Comparison of ENCODE assay signal across 8 mouse cellular contexts in genomic region chr17:35077285-35077684, GRCm38 (mm10). TPM values are rescaled to one million over a fixed set of nuclear protein-coding genes. Genes with fewer than 3 reads are reported as not detected.
DNase-seq lines count a peak whose midpoint lies in the region; ATAC-seq and TF ChIP-seq lines count a peak whose summit lies in the region.

No protein-coding gene starts in this region.

- no peaks in the 10 kb centered on the region for H3K36me3 ChIP-seq in lung, embryonic 14.5 days (ENCODE audit: insufficient read depth)
- H3K36me3 ChIP-seq in forebrain, embryonic 12.5 days (replicated peaks), result no peaks in the 10 kb centered on the region
- no peaks in the 10 kb centered on the region for H3K36me3 ChIP-seq in limb, embryonic 10.5 days
- no peaks in the 10 kb centered on the region for H3K36me3 ChIP-seq in small intestine, adult 2 months (ENCODE audit: control insufficient read depth, insufficient read depth, low read length)

- H3K9me3 ChIP-seq in lung, embryonic 14.5 days (ENCODE audit: low read depth, low read length), result no peaks in the 10 kb centered on the region
- H3K9me3 ChIP-seq in forebrain, embryonic 12.5 days, result no peaks in the 10 kb centered on the region
- H3K9me3 ChIP-seq in limb, embryonic 10.5 days (replicated peaks), result no peaks in the 10 kb centered on the region

- no peak for ATAC-seq in lung, embryonic 14.5 days (ENCODE audit: insufficient read depth)
- ATAC-seq in forebrain, embryonic 12.5 days (ENCODE audit: low FRiP score), result no peak

- H3K9ac ChIP-seq in lung, embryonic 14.5 days, result peak overlapping the region; percentile 44
- H3K9ac ChIP-seq in forebrain, embryonic 12.5 days, result peak overlapping the region; percentile 22; the same call in 1 of the 2 replicates

- H3K4me1 ChIP-seq in lung, embryonic 14.5 days (ENCODE audit: insufficient read depth), result 0 out of 2 replicates have a peak, but pooled peaks cover 4% of the 10 kb centered on the region
- H3K4me1 ChIP-seq in forebrain, embryonic 12.5 days, result peaks cover 21% of the 10 kb centered on the region
- H3K4me1 ChIP-seq in limb, embryonic 10.5 days, result peaks cover 36% of the 10 kb centered on the region
- H3K4me1 ChIP-seq in small intestine, adult 2 months (ENCODE audit: control insufficient read depth, insufficient read depth, insufficient read length, low read length), result peaks cover 24% of the 10 kb centered on the region

- H3K27ac ChIP-seq in lung, embryonic 14.5 days (ENCODE audit: low read depth), result peak overlapping the region; percentile 69; the same call in 1 of the 2 replicates
- no peak overlapping the region for H3K27ac ChIP-seq in forebrain, embryonic 12.5 days
- H3K27ac ChIP-seq in limb, embryonic 10.5 days, result peak overlapping the region; percentile 58; the same call in 1 of the 2 replicates
- H3K27ac ChIP-seq in small intestine, adult 2 months (ENCODE audit: insufficient read depth, low read depth, low read length), result no peak overlapping the region

- peak overlapping the region; percentile 21 for H3K4me3 ChIP-seq in lung, embryonic 14.5 days (ENCODE audit: low read depth, low read length)
- no peak overlapping the region for H3K4me3 ChIP-seq in forebrain, embryonic 12.5 days (replicated peaks)
- peak overlapping the region; percentile 37 for H3K4me3 ChIP-seq in limb, embryonic 10.5 days
- peak overlapping the region; percentile 55; the same call in 1 of the 2 replicates for H3K4me3 ChIP-seq in small intestine, adult 2 months (ENCODE audit: low read depth, low read length)

- H3K4me2 ChIP-seq in lung, embryonic 14.5 days, result peak overlapping the region; percentile 54
- H3K4me2 ChIP-seq in forebrain, embryonic 12.5 days, result peak overlapping the region; percentile 39

- no peak for DNase-seq in lung, embryonic 14.5 days
- no peak for DNase-seq in lung, postnatal 10 days
- no peak for DNase-seq in limb, embryonic 10.5 days (ENCODE audit: low spot score)
- no peak for DNase-seq in adipocyte (ENCODE audit: low spot score)
- no peak for DNase-seq in layer of hippocampus, adult 18-20 months (ENCODE audit: low spot score in 2 of 2)
- DNase-seq in adrenal gland, adult 18-20 months (ENCODE audit: low spot score in 2 of 2), result no peak

- H3K27me3 ChIP-seq in lung, embryonic 14.5 days (ENCODE audit: insufficient read depth, low read length), result no peaks in the 10 kb centered on the region
- peaks cover 33% of the 10 kb centered on the region; the same call in 1 of the 2 replicates for H3K27me3 ChIP-seq in forebrain, embryonic 12.5 days
- H3K27me3 ChIP-seq in limb, embryonic 10.5 days (ENCODE audit: low read depth, poor library complexity, severe bottlenecking), result peaks cover 29% of the 10 kb centered on the region
- H3K27me3 ChIP-seq in small intestine, adult 2 months (ENCODE audit: control insufficient read depth, insufficient read depth, low read length), result no peaks in the 10 kb centered on the region

- 33% methylated on average over 2 of the region's 2 CpGs for WGBS in lung, embryonic 14.5 days
- 41% methylated on average over 2 of the region's 2 CpGs for WGBS in forebrain, embryonic 12.5 days
- 46% methylated on average over 2 of the region's 2 CpGs for WGBS in limb, embryonic 10.5 days
- 7% methylated on average over 2 of the region's 2 CpGs for WGBS in small intestine, adult 2 months

- TF ChIP-seq POLR2A in small intestine, adult 2 months (IDR thresholded peaks at IDR 0.05; ENCODE audit: low read depth, low read length), result no peak

- TF ChIP-seq CTCF in lung, embryonic 14.5 days (IDR thresholded peaks at IDR 0.05; ENCODE audit: low read depth), result no peak
- no peak for TF ChIP-seq CTCF in small intestine, adult 2 months (IDR thresholded peaks at IDR 0.05; ENCODE audit: extremely low read depth, insufficient read length, insufficient replicate concordance, low read depth, low read length)

RNA-seq across cellular contexts. Expression of gene Ly6g6d, which starts 0.6 kb away (rescaled TPM):
- polyA plus RNA-seq in lung, embryonic 14.5 days (2014; fragmentation: Nextera tagmentation; extraction: Ambion mirVana), result 2.7 and 4.0 TPM in 2 replicates
- 0.29 and 1.6 TPM in 2 replicates for polyA plus RNA-seq in forebrain, embryonic 12.5 days (2016; fragmentation: Nextera tagmentation; extraction: Ambion mirVana)
- 0.80 and 1.1 TPM in 2 replicates for polyA plus RNA-seq in limb, embryonic 10.5 days (2016; fragmentation: Nextera tagmentation; extraction: Ambion mirVana)
- 7.2 and 10.7 TPM in 2 replicates for polyA plus RNA-seq in small intestine, adult 2 months (2012; rRNA removed)
- 1 to 10 TPM in 1 of 2 experiments, under 1 TPM in 1; 0.87 to 2.0 TPM for total RNA-seq in layer of hippocampus, adult 18-20 months (2021)
- not detected for total RNA-seq in adrenal gland, adult 18-20 months (2021)

RNA-seq across cellular contexts. Expression of gene Ly6g6e, which starts 0.6 kb away (rescaled TPM):
- polyA plus RNA-seq in lung, embryonic 14.5 days (2014; fragmentation: Nextera tagmentation; extraction: Ambion mirVana), result 0.39 and 0.43 TPM in 2 replicates
- polyA plus RNA-seq in forebrain, embryonic 12.5 days (2016; fragmentation: Nextera tagmentation; extraction: Ambion mirVana), result 0.28 and 0.50 TPM in 2 replicates
- polyA plus RNA-seq in limb, embryonic 10.5 days (2016; fragmentation: Nextera tagmentation; extraction: Ambion mirVana), result 0.81 and 0.95 TPM in 2 replicates
- polyA plus RNA-seq in small intestine, adult 2 months (2012; rRNA removed), result 1.3 and 19.4 TPM in 2 replicates
- total RNA-seq in layer of hippocampus, adult 18-20 months (2021), result 1 to 10 TPM; 3.6 to 5.0 TPM
- not detected for total RNA-seq in adrenal gland, adult 18-20 months (2021)

RNA-seq across cellular contexts. Expression of gene Ly6g6f, which starts 8.1 kb away (rescaled TPM):
- 0.49 and 0.96 TPM in 2 replicates for polyA plus RNA-seq in lung, embryonic 14.5 days (2014; fragmentation: Nextera tagmentation; extraction: Ambion mirVana)
- polyA plus RNA-seq in forebrain, embryonic 12.5 days (2016; fragmentation: Nextera tagmentation; extraction: Ambion mirVana), result 0.17 and 0.18 TPM in 2 replicates
- 0.56 and 0.66 TPM in 2 replicates for polyA plus RNA-seq in limb, embryonic 10.5 days (2016; fragmentation: Nextera tagmentation; extraction: Ambion mirVana)
- polyA plus RNA-seq in small intestine, adult 2 months (2012; rRNA removed), result 1.2 and 3.8 TPM in 2 replicates
- under 1 TPM; 0.57 to 0.58 TPM for total RNA-seq in layer of hippocampus, adult 18-20 months (2021)
- not detected for total RNA-seq in adrenal gland, adult 18-20 months (2021)

RNA-seq across cellular contexts. Expression of gene Mpig6b, which starts 11.3 kb away (rescaled TPM):
- 0.95 and 1.4 TPM in 2 replicates for polyA plus RNA-seq in lung, embryonic 14.5 days (2014; fragmentation: Nextera tagmentation; extraction: Ambion mirVana)
- 0.40 and 0.54 TPM in 2 replicates for polyA plus RNA-seq in forebrain, embryonic 12.5 days (2016; fragmentation: Nextera tagmentation; extraction: Ambion mirVana)
- 0.36 and 0.46 TPM in 2 replicates for polyA plus RNA-seq in limb, embryonic 10.5 days (2016; fragmentation: Nextera tagmentation; extraction: Ambion mirVana)
- polyA plus RNA-seq in small intestine, adult 2 months (2012; rRNA removed), result 0.28 and 0.39 TPM in 2 replicates
- total RNA-seq in layer of hippocampus, adult 18-20 months (2021), result not detected
- under 1 TPM; 0.13 to 0.22 TPM for total RNA-seq in adrenal gland, adult 18-20 months (2021)

RNA-seq across cellular contexts. Expression of gene Abhd16a, which starts 11.8 kb away (rescaled TPM):
- 79.7 and 80.9 TPM in 2 replicates for polyA plus RNA-seq in lung, embryonic 14.5 days (2014; fragmentation: Nextera tagmentation; extraction: Ambion mirVana)
- 59.2 and 70.7 TPM in 2 replicates for polyA plus RNA-seq in forebrain, embryonic 12.5 days (2016; fragmentation: Nextera tagmentation; extraction: Ambion mirVana)
- 53.3 and 63.6 TPM in 2 replicates for polyA plus RNA-seq in limb, embryonic 10.5 days (2016; fragmentation: Nextera tagmentation; extraction: Ambion mirVana)
- 114 and 183 TPM in 2 replicates for polyA plus RNA-seq in small intestine, adult 2 months (2012; rRNA removed)
- 100 to 1,000 TPM in 1 of 2 experiments, 10 to 100 TPM in 1; 97.6 to 103 TPM for total RNA-seq in layer of hippocampus, adult 18-20 months (2021)
- 10 to 100 TPM; 75.0 to 88.2 TPM for total RNA-seq in adrenal gland, adult 18-20 months (2021)

Comparison
In these comparisons a context has a peak if more than half of its experiments do, and no peak if none do; other contexts are left out.
1. H3K27ac ChIP-seq: peak in lung, embryonic 14.5 days (single experiment) and limb, embryonic 10.5 days (single experiment); none in forebrain, embryonic 12.5 days (single experiment) and small intestine, adult 2 months (single experiment).